Mouse (Mus musculus): Measurements from ENCODE around the gene Ptdss2.

The Ptdss2 gene

DNA sequence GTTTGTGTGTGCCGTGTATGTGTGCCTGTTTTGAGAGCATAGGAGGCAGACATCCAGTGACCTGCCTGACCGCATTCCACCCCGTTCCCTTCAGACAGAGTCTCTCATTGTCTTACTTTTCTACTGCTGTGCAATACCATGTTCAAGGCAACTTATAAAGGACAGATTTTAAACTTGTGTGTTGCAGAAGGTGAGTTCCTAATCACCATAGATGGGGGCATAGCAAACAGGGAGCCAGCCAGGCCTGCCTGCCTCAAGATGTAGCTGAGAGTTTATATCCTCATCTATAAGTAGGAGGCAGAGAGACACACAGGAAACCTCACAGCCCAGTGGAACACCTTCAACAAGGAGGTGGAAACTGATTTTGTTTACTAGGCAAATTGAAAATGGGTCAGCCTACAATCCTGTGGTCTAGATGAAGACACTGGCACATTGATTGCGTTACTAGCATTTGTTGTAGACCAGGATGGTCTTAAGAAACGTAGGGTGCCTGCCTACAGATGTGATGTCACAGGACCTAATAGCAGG, 51.2 kb downstream of the Ptdss2 start:
- DNase-seq (ENCODE audit: low spot score): no peak

DNA sequence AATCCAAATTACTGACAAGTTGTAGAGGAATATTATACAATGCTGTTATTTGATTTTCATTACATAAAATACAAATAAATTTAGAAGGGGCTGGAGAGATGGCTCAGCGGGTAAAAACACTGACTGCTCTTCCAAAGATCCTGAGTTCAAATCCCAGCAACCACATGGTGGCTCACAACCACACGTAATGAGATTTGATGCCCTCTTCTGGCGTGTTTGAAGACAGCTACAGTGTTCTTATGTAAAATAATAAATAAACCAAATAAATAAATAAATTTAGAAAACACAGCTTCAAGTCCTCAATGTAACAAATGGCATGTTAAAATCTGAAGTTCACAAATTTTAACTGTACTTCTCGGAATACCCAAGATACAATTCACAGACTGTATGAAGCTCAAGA, 52.9 kb downstream of the Ptdss2 start:
- no peak for DNase-seq (ENCODE audit: low spot score)

DNA sequence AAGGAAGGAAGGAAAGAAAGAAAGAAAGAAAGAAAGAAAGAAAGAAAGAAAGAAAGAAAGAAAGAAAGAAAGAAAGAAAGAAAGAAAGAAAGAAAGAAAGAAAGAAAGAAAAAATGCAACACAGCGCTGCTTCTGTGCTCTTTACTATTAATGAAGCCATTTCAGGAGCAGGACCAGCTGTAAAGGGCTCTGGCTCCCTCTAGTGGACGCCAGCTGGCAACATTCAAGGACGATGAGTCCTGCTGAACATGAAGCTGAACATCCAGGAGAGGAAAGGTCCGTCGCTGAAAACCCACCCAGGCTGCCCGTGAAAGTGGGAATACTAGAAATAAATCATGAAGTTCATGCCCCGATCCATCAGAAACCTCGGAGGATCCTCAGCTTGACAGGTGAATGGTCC, 54.0 kb downstream of the Ptdss2 start:
- DNase-seq (ENCODE audit: low spot score): peak; percentile 90

DNA sequence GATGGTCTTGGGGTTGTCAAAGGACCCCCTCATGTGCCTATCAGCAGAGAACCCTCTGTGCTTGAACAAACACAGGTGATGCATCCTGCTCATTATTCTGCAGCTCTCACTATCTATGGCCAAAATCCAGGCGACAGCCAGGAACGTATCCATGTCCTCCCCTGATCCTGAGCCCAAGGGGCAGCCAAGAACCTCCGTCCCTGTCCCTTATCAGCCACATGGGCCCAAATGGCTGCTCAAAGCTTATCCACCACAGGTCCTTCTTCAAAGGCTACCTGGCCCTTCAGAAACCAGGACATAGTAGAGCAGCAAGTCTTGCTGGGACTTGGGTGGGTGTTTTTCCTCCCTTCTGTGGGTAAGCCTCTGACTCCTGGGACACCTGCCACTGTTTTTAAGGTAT, 66.0 kb downstream of the Ptdss2 start:
- no peak for DNase-seq (ENCODE audit: low spot score)

DNA sequence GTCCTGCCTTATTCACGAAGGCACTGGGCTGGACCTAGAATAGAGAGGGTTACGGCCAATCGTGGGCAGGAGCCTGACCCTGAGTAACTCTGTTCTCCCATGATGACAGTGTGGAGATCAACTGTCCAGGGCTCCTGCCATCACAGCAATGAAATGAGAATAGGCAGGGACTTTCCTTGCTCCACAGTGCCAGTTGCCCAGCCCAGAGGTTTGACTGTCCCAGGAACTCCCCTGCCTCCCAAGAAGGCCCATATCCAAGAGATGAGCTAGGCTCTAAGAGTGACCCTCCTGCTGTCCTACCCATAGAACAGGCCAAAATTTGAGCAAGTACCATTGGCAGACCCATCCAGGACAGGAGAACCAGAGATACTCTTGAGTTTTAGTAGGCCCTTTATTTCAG, 66.6 kb downstream of the Ptdss2 start:
- no peak for DNase-seq (ENCODE audit: low spot score)

DNA sequence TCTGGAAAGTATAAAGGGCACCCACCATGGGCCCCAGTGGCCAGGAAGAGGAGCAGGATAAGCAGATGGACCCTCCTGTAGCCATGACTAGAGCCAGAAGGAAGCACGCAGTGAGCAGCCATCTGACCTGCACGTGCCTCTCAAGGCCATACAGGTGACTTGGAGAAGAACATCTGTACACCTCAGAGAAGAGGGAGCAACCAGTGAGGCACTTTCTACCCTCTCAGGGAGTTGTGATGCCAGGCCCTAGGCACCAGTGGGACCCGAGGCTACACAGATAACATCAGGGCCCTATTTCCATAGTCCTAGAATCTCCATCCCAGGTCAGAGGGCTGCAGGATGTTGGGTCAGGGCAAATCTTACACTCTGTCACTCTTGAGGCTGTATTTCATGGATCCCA, 68.0 kb downstream of the Ptdss2 start:
- no peak for DNase-seq (ENCODE audit: low spot score)

DNA sequence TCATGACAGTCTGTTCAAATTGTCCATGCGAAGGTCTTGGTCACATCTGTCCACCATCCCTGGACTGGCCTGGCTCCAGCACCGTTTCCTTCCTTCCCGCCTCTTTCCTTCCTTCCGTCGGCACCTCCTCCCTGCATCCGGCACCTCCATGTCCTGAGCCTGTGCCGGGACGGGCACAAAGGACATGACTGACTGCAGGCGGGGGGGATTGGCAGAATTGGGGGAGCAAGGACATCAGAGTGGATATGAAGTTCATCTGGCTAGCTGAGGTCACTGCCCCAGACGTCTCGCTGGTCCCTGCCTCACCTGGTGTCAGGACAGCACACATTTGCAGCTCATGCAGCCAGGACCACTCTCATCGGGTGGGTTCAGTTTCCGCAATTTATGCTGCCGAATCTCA, 68.9 kb downstream of the Ptdss2 start:
- no peak for DNase-seq (ENCODE audit: low spot score)

DNA sequence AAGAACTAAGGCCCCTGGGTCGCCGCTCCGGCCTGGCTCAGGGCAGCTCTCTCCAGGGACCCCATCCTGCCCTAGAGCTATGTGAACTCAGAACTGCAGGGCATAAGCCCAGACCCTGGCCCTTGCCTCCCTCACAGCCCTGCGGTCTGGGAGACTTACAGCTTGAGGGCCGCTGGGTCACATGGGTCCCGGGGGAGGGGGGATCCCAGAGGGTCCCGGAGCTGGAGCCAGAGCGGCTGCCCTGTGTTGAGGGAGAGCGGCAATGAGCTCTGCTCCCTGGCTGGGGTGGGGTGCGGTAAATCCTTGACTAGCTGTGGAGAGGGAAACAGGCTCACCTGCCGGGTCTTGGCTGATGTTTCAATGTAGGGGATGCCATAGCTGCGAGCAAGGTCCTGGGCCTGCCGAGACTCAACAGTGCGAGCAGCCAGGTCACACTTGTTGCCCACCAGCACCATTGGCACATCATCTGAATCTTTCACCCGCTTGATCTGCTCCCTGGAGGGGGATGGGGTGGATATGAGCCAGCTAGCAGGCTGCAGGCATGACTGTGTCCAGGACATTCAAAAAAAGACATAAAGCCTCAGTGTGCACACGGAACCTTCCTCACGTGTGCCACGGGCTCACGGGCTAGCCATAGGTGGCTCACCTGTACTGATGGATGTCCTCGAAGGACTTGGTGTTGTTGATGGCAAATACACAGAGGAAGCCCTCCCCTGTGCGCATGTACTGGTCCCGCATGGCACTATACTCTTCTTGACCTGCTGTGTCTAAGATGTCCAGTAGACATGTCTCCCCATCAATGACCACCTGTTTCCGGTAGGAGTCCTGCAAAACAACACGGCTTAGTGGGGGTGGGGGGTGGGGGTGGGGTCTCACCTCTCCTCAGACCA, 69.9 kb downstream of the Ptdss2 start:
- no peak for DNase-seq (ENCODE audit: low spot score)

DNA sequence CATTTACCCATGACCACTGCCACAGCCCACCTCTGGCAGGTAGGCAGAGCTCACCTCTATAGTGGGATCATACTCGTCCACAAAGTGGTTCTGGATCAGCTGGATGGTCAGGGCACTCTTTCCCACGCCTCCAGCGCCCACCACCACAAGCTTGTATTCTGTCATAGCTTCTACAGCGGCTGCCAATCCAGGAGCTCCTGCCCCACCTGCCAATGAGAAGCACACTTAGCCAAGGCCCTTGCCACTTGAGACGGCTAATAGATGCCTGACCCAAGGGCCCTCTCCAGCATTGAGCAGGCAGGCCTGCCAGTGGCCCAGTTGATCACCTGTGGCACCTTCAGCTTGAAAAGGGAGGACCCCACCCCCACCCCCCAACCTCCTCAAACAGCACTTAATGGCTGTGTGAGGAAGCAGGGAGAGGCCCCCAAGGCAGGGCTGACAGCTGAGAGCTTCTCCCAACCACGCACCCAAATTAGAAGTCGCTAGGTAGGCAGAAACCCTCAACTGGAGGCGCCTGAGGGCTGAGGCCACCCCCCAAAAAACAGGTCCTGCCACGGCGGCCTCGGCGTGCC, 70.7 kb downstream of the Ptdss2 start:
- no peak for DNase-seq (ENCODE audit: low spot score)

DNA sequence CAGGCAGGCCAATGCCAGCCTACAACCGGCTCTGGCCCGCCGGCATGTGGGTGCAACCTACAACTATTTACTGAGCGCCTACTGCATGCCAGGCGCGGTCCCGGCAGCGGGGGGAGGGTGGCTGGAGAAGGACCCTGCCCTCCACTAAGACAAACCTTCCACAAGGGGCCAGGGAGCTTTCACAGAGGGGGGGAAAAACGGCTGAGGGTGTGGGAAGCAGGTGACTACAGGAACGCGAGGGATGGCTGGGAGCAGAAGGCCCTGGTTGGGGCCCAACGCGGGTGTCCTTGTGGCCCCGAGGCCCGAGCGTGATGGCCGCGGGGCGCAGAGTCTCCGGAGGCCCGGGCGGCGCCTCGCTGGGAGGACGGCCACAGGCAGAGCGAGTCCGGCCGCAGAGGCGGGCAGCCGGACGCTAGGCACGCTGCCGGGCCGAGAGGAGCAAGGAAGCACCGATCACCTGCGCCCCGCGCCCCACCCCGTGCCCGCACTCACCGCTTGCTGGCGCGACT, 71.2 kb downstream of the Ptdss2 start:
- DNase-seq (ENCODE audit: low spot score): peak; percentile 66

DNA sequence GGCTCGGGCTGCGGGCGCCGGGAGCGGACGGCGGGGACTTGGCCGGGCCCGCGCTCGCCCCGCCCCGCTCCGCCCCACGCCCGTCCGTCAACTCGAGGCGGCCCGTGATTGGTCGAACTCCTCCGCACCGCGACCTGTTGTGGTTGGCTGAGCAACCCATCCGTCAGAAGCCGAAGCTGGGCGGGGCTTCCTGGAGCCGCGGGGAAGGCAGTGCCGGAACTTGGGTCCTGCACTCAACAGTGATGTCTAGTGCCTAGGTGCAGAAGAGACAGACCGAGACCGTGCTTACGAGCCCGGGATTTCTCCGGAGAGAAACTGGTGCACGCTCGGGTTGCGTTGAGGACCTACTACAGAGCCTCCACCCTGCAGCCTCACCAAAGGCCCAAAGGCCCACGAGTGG, 71.8 kb downstream of the Ptdss2 start, which contains the start of the genes Hras and Lrrc56:
Hras (minus strand) TSS at position 58 of the 400 bp plus-strand sequence.
Lrrc56 (plus strand) TSS at position 210 of the 400 bp plus-strand sequence.
- peak; percentile 98 for DNase-seq (ENCODE audit: low spot score)

DNA sequence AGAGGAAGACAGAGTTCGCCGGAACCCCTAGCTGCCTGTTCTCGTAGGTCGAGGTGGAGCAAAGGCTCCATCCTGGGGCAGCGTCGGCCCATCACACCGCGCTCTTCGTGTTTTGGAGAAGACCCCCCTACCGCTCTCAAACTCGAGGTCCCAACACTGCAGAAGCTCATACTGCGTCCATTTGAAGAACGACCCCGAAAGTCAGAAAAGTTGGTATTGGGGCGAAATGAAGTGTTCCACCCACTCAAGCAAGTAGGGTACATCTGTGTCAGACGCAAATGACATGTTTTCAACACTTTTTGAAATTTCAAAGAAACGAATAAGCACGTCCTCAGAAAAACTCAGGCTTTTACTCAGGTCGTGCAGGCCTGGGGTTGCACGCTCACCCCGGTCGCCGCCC, 72.2 kb downstream of the Ptdss2 start:
- no peak for DNase-seq (ENCODE audit: low spot score)

DNA sequence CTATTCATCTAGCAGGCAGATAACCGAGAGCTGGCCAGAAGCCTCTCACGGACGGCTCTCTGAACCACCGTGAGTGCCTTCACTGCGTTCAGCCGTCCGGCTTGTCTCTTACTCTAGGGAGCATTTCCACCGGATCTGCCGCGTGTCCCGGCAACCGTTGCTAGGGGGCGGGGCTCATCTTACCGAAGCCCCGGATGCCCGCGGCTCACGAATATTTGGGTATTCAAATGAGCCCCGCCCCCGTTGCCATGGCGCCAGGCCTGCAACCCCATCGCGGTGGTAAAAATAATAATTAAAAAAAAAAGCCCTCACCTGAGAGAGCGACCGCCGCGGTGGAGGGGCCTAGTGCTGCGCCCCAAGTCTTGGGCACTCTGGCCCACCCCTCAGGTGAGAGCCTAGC, 72.6 kb downstream of the Ptdss2 start:
- DNase-seq (ENCODE audit: low spot score): peak; percentile 91

DNA sequence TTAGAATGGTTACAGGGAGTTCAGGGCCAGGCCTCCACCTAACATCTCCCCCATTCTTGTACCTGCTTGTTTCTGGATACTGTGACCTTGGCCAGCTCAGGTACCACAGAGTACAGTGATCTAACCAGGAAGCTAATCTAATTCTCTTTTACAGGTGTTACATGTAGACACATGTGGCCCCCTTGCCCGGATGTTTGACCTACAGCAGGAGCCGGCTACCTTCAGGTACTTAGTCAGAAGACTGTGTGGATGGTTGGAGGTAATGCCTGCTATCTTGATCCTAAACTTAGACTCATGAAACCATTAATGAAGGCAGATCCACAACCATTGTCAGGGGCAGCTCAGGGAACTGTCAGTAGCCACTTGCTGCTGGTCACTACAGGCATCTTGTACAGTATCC, 73.6 kb downstream of the Ptdss2 start:
- no peak for DNase-seq (ENCODE audit: low spot score)

DNA sequence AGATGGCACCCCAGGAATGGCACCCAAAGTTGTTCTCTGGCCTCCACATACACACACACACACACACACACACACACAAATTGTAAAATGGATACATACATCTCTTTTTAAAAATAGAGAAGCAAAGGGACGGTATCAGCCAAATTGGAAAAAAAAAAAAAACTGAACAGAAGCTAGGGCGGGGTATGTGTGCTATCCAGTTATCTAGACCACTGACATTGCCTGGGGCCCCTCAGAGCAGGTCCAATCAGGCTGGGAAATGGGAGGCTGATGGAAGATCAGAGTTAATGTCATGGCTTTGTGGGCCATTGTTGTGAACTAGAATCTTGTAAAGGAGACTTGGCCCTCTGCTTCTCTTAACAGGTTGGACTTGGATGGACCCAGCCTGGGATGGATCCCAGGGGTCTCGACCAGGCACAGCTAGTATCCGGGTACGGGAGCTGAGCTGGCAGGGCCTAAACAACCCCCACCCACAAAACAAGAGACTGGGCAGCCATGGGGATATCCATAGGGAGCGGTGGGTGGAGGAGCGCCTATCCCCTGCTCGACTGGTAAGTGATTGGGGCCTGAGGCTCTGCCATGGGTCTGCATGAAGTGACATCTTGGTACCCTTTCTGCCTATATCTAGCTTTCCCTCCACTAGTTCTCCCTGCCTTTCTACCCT, 74.6 kb downstream of the Ptdss2 start:
- DNase-seq (ENCODE audit: low spot score): no peak

DNA sequence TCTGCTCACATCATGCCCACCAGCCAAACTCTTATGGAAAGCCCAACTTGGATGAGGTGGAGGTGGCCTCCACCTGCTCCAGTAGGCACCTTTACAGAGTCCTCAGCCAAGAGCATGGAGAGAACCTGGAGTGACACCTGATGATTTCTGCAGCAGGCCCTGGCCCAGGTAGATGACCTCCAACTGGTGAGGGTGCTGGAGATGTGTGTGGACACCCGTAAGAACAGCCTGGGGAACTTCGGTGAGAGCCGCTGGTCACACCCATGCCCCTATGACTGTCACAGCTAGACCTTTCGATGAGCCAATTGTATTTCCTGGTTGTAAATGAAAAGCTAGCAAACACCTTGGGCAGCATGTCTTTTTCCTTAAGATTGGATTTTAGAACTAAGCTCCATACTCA, 75.9 kb downstream of the Ptdss2 start:
- DNase-seq (ENCODE audit: low spot score): no peak

DNA sequence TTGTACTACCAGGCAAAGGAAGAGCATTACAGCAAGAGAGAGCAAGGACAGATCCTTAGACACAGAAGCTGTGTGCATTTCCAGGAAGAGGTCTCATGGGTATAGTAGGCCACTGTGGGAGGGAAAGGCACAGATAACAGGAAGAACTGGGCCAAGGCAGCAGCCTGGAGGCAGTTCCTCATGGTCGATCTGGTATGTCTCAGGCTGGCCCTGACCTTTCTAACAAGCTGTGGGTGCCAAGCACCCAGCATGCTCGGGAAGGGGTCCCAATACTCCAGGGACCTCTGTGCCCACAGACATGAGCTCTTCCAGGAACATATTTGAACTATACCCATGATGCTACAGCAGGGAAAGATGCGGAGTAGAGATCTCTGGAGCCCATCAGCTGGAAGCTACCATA, 82.4 kb downstream of the Ptdss2 start:
- no peak for DNase-seq (ENCODE audit: low spot score)

DNA sequence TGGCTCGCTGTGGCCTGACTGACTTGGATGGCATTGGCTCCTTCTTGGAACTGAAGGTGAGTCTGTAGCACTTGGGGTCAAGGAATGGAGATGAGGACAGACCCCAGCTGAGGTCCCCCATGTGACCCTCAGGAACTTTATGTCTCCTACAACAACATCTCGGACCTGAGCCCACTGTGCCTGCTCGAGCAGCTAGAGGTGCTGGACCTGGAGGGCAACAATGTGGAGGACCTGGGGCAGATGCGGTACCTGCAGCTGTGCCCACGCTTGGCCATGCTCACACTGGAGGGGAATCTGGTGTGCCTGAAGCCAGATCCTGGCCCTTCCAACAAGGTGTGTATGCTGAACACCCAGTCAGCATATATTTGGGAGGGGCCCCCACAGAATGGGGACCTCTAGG, 83.3 kb downstream of the Ptdss2 start:
- no peak for DNase-seq (ENCODE audit: low spot score)

DNA sequence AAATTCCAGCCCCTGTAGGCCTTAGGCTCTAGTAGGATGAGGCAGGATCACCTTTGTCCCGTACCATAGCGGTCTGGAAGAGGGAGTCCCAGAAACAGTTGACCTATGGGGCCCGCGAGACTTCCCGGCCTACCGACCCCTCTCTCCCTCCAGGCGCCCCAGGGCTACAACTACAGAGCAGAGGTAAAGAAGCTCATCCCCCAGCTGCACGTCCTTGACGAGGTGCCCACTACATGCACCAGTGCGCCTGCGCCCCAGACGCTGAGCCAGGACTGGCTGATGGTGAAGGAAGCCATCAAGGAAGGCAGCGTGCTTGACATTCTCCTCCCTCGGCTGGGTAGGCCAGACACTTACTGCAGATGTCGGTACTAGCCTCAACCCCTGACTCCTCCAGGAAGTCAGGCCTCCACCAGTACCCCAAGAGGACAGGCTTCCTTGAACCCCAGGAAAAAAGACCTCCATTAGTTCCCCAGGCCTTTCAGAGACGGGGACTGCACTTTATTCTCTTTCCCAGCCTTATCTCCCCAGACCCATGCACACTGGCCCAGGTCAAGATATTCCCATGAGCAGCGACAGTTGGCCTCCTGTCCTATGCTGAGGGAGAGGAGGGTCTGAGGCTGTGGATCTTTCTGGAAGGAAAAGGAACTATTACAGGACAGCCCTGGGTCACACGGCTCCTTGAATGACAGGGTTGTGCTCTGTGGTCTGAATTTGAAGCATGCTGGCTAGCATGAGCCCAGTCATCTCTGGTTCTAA, 84.2 kb downstream of the Ptdss2 start:
- no peak for DNase-seq (ENCODE audit: low spot score)
